Mouse (Mus musculus) gastrocnemius, postnatal 10 days (tissue): ENCODE data around the gene Oscp1. TPM values are rescaled to one million over a fixed set of nuclear protein-coding genes. Genes with fewer than 3 reads are reported as not detected.

ENCODE experiments used
- DNase-seq: peaks from one replicate; pipeline ENCODE4 v3.0.0; 2021; ENCODE audit warnings: mixed read lengths
- long read RNA-seq, 2 experiments: library from polyadenylated mRNA; stranded (forward); transcript quantifications; one replicate each; pipeline ENCODE4 v2.0.0; 2021
- total RNA-seq, 2 experiments: library from RNA; stranded (reverse); gene quantifications; 2 replicates each; pipeline ENCODE4 v1.2.3; 2021

Oscp1 gene
- total RNA-seq, result 1 to 10 TPM; 2.9 to 3.5 TPM
- long read RNA-seq, experiment 1, full-length matches to known transcripts, result 3 of 4 reads
- long read RNA-seq, experiment 1, partial matches to known transcripts, result 1 of 4 reads
- long read RNA-seq, experiment 1, other reads (novel, unspliced or antisense), result 0 of 4 reads
- long read RNA-seq, experiment 2, full-length matches to known transcripts, result 1 of 2 reads
- long read RNA-seq, experiment 2, partial matches to known transcripts, result 0 of 2 reads
- long read RNA-seq, experiment 2, other reads (novel, unspliced or antisense), result 1 of 2 reads

- peak; percentile 82 for DNase-seq
Measured at GRCm38 (mm10) chr4:126058134-126058996, at the start of gene Oscp1. Gene Oscp1 (plus strand): TSS chr4:126058565.

GRCm38 (mm10) chr4:126017676-126018332 lies 40.6 kb upstream of the Oscp1 start:
- no peak for DNase-seq

GRCm38 (mm10) chr4:126018966-126019538 lies 39.3 kb upstream of the Oscp1 start:
- DNase-seq, result no peak

GRCm38 (mm10) chr4:126024303-126024900 lies 34.0 kb upstream of the Oscp1 start, which contains the start of gene Csf3r:
Gene Csf3r (plus strand): TSS chr4:126024550.
- no peak for DNase-seq

GRCm38 (mm10) chr4:126025801-126026200 lies 32.6 kb upstream of the Oscp1 start:
- DNase-seq, result no peak

GRCm38 (mm10) chr4:126027980-126028379 lies 30.4 kb upstream of the Oscp1 start:
- DNase-seq, result no peak

- no peak for DNase-seq
Measured at GRCm38 (mm10) chr4:126029042-126029441, 29.3 kb upstream of the Oscp1 start.

- DNase-seq, result no peak
Measured at GRCm38 (mm10) chr4:126030705-126031104, 27.7 kb upstream of the Oscp1 start.

- DNase-seq, result no peak
Measured at GRCm38 (mm10) chr4:126035413-126035812, 23.0 kb upstream of the Oscp1 start.

GRCm38 (mm10) chr4:126046851-126047585 lies 11.3 kb upstream of the Oscp1 start, which contains the start of gene Mrps15:
Gene Mrps15 (plus strand): TSS chr4:126046925.
- peak; percentile 81 for DNase-seq

GRCm38 (mm10) chr4:126051617-126052016 lies 6.7 kb upstream of the Oscp1 start:
- no peak for DNase-seq

GRCm38 (mm10) chr4:126057207-126058133 lies 895 bp upstream of the Oscp1 start:
- no peak for DNase-seq

GRCm38 (mm10) chr4:126058997-126059362 lies 615 bp downstream of the Oscp1 start:
- no peak for DNase-seq

- no peak for DNase-seq
Measured at GRCm38 (mm10) chr4:126062856-126063255, 4.5 kb downstream of the Oscp1 start.

- no peak for DNase-seq
Measured at GRCm38 (mm10) chr4:126065241-126065640, 6.9 kb downstream of the Oscp1 start.

- DNase-seq, result no peak
Measured at GRCm38 (mm10) chr4:126067401-126068077, 9.2 kb downstream of the Oscp1 start.

- no peak for DNase-seq
Measured at GRCm38 (mm10) chr4:126068842-126069241, 10.5 kb downstream of the Oscp1 start.

- no peak for DNase-seq
Measured at GRCm38 (mm10) chr4:126077833-126078232, 19.5 kb downstream of the Oscp1 start.

- DNase-seq, result peak; percentile 29
Measured at GRCm38 (mm10) chr4:126079266-126079665, 20.9 kb downstream of the Oscp1 start.

- DNase-seq, result no peak
Measured at GRCm38 (mm10) chr4:126081601-126082000, 23.2 kb downstream of the Oscp1 start.
